Mouse (Mus musculus) E14TG2a.4 (cell line): ENCODE measurements around the gene Gm16381.
"Not testable (repeated sequence)": the region's sequence is repeated elsewhere in the genome, so short reads cannot be mapped to it uniquely, and the experiment has no call there.

Source experiments
- H3K27me3 ChIP-seq: 2 replicates; pipeline ENCODE4 v1.6.1; 2014; ENCODE audit warnings: low read length, control low read depth; ENCODE audit not compliant: insufficient read depth
- H3K36me3 ChIP-seq: 2 replicates; pipeline ENCODE4 v1.6.1; 2014; ENCODE audit warnings: low read length, control low read depth; ENCODE audit not compliant: insufficient read depth
- H3K4me1 ChIP-seq: replicated peaks from 2 replicates; pipeline ENCODE4 v1.6.1; 2014; ENCODE audit warnings: low read depth, low read length, control low read depth
- H3K4me3 ChIP-seq: replicated peaks from 2 replicates; pipeline ENCODE4 v1.5.1; 2014; ENCODE audit warnings: mild to moderate bottlenecking, low read length
- H3K9me3 ChIP-seq: 2 replicates; pipeline ENCODE4 v1.6.1; 2014; ENCODE audit warnings: low read length, control low read depth

The Gm16381 gene

GRCm38 (mm10) chr12:87644520-87644919 is at the start of gene Gm16381:
TSS of gene Gm16381 (minus strand) at chr12:87644620.
- not testable (repeated sequence) for H3K9me3 ChIP-seq, H3K27me3 ChIP-seq, H3K4me1 ChIP-seq, H3K4me3 ChIP-seq, H3K36me3 ChIP-seq

- H3K36me3 ChIP-seq, H3K27me3 ChIP-seq, H3K4me3 ChIP-seq, H3K4me1 ChIP-seq, H3K9me3 ChIP-seq: not testable (repeated sequence)
Observed at GRCm38 (mm10) chr12:87652916-87653703, 8.7 kb upstream of the Gm16381 start.

- H3K4me3 ChIP-seq, H3K36me3 ChIP-seq, H3K27me3 ChIP-seq: not testable (repeated sequence)
Observed at GRCm38 (mm10) chr12:87618569-87618968, 25.9 kb downstream of the Gm16381 start, which contains the start of gene Gm4027. TSS of gene Gm4027 (plus strand) at chr12:87618869.

GRCm38 (mm10) chr12:87602388-87602787 is 42.0 kb downstream of the Gm16381 start, which contains the start of gene Oog1:
TSS of gene Oog1 (plus strand) at chr12:87602688.
- H3K4me1 ChIP-seq, H3K9me3 ChIP-seq, H3K36me3 ChIP-seq, H3K27me3 ChIP-seq, H3K4me3 ChIP-seq: not testable (repeated sequence)

More at GRCm38 (mm10) chr12:87618569-87618968, 25.9 kb downstream of the Gm16381 start, which contains the start of gene Gm4027:
- H3K9me3 ChIP-seq, H3K4me1 ChIP-seq: not testable (repeated sequence)

GRCm38 (mm10) chr12:87601388-87601787 is 43.0 kb downstream of the Gm16381 start:
- not testable (repeated sequence) for H3K4me3 ChIP-seq, H3K9me3 ChIP-seq, H3K27me3 ChIP-seq, H3K4me1 ChIP-seq, H3K36me3 ChIP-seq
